Mouse (Mus musculus) lung, postnatal 36 days (tissue): ENCODE data around the gene Chrng.
A peak's percentile ranks its signal among the peaks of the same experiment; 100 is the strongest.

Source experiments
- DNase-seq: peaks from one replicate; pipeline ENCODE4 v3.0.0; 2022; ENCODE audit warnings: mixed read lengths

Chrng gene

GRCm38 (mm10) chr1:87200811-87201210 lies 3.6 kb upstream of the Chrng start:
- no peak for DNase-seq

GRCm38 (mm10) chr1:87201848-87202247 lies 2.6 kb upstream of the Chrng start:
- no peak for DNase-seq

- DNase-seq, result no peak
Measured at GRCm38 (mm10) chr1:87203779-87204178, 678 bp upstream of the Chrng start.

GRCm38 (mm10) chr1:87205038-87205437 lies 581 bp downstream of the Chrng start:
- DNase-seq, result no peak

DNA sequence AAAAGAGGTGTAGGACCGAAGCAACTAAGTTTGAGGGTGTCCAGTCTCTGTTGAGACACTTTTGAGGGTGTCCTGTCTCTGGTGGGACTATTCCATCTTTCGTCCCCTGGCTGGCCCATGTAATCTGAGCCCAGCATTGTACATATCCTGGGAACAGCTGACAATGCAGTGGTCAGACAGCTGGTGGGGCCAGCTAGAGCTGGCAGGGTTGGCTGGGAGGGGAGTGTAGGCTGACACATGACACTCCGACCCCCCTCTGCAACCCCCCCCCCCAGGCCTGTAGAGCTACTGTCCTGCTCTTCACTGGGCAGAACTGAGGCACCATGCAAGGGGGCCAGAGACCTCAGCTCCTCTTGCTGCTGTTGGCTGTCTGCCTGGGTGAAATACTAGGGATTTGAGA lies 1.0 kb downstream of the Chrng start:
- DNase-seq, result no peak

DNA sequence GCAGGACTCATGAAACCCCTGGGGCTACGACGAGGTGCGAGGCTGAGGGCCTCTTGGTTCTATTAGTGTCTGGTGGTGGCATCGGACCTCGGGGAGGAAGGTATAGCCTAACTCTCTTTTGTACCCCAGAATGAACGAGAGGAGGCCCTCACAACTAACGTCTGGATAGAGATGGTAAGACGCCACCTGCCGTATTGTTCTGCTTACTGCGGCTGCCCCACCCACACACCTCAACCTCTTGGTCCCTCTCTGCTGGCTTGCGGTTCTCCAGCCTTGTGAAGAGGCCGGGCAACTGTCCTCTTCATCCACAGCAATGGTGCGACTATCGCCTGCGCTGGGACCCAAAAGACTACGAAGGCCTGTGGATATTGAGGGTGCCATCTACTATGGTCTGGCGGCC lies 1.9 kb downstream of the Chrng start:
- DNase-seq, result no peak

DNA sequence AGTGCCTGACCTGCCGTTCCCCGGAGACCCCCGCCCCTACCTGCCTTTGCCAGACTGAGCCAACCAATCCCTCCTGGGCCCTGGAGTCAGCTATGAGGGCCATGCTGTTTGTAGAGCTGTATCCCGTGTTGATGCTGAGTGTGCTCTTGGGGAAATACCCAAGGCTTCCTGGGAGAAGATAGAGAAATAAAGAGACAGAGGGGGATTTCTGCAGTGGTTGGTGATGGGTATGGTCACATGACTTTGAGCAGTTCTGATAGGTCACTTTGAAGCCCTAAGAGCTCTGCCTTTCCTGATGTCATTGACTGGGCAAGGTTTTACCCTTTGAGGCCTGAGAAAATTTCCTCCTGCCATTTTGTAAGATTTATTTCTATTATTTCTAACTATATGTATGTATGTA lies 7.0 kb downstream of the Chrng start:
- no peak for DNase-seq

- peak; percentile 96 for DNase-seq
Measured at GRCm38 (mm10) chr1:87213735-87214704, 9.6 kb downstream of the Chrng start, which contains the start of gene Eif4e2. Eif4e2 (plus strand) TSS chr1:87213914.

GRCm38 (mm10) chr1:87214748-87215147 lies 10.3 kb downstream of the Chrng start:
- peak; percentile 8 for DNase-seq

DNA sequence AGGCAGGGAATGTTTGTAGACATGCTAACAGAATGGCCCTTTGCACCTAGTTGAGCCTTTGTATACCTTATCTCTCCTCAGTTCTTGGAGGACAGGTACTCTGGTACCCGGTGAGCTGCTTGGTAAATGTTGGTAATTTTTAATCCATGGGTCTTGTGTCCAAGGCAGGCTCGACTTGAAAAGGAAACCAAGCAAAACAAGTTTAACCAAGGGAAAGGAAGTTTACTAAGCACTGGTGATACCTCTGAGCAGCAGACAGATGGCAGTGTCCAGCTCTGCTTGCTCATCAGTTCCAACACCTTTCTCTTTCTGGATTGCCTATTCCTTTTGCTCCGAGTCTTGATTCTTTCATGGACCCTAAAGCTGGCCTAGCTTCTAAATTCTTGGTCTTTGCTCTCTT lies 13.5 kb downstream of the Chrng start:
- peak; percentile 8 for DNase-seq

- DNase-seq, result no peak
Measured at GRCm38 (mm10) chr1:87225739-87226138, 21.3 kb downstream of the Chrng start.

GRCm38 (mm10) chr1:87226409-87227159 lies 22.1 kb downstream of the Chrng start:
- no peak for DNase-seq

- no peak for DNase-seq
Measured at GRCm38 (mm10) chr1:87227160-87227550, 22.7 kb downstream of the Chrng start.

DNA sequence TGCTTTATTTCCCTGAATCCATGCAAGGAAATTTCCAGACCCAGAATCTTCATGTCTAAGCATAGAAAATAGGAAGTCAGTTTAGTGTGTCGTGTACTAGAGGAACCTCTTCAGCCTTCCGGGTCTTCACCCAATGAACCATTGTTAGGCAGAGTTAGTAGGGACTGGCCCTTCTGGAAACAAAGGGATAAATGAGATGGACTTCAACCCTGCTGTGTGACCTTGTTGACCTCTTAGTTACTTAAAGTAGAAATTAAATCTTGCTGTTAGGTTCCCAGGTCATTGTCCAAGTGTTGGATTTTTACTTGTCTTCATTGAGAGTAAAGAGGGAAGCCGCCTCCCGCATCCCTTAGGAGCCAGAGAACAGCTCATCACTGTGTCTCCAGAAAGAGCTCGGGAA lies 26.1 kb downstream of the Chrng start:
- DNase-seq, result no peak

DNA sequence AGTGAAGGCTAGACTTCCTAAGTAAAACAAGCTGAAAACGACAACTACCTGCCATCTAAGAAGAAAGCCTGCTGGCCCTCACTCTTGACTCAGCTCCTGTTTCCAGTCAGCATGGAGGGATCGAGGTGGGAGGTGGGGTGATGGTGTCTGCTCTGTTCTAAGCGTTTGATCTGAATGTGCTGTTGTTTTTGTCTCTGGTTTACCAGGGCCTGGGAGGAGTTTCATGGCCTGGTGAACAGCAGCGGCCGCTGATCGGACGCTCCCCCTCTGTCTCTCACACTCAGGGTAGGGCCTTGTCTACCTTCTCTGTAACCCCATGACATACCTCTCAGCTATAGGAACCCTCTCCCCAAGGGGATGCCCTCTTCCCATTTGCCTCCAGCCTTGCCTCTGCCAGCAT lies 27.7 kb downstream of the Chrng start:
- DNase-seq, result no peak

DNA sequence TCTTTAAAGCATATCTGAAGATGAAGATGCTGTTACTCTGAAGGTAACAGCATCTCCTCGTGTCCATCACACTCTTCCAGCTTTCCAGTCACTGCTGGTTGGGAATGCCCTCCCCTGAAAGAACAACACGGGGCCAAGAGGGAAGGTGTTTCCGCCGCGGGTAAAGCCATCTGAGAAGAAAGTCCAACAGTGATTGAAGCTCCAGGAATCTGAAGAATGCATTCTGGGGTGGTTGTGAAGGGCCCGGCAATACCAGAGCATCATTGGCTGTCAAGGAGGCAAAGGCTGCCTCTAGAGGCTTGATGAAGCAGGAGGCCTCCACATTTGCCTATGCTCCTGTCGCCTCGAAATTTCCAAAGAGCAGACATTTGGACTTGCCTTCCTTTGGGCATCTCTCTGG lies 34.6 kb downstream of the Chrng start:
- no peak for DNase-seq

DNA sequence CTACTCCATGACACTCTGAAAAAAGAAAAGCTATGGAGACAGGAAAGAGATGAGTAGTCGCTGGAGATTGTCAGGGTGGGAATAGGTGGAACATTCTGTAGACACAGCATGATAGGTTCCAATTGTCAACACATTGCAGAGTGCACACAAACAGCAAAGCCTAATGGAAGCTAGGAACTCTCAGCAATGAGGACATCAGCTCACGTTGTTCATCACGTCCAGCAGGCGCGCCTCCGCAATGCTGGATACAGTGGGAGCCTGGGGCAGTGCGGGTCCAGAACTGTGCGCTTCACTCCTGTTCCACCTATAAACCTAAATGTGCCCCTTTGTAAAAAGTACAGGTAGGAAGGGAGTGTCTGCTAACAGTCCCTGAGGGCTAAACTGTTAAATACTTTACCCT lies 38.6 kb downstream of the Chrng start:
- DNase-seq, result no peak

DNA sequence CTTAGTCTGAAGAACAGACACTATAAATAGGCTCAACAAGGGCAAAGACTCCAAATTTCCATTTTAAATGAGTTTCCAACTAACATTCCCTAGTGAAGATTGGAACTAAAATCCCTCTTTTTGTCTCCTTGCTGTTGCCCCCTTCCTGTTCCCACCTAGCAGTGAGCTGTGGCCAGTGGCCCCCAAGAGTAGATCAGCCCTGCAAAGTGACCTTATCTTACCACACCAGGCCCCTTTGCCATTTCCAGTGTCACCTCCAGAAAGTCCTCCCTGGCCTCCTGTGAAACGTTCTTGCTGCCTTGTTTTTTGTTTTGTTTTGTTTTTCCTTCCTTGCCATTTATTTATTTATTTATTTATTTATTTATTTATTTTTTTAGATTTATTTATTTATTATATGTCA lies 41.0 kb downstream of the Chrng start:
- DNase-seq, result no peak

DNA sequence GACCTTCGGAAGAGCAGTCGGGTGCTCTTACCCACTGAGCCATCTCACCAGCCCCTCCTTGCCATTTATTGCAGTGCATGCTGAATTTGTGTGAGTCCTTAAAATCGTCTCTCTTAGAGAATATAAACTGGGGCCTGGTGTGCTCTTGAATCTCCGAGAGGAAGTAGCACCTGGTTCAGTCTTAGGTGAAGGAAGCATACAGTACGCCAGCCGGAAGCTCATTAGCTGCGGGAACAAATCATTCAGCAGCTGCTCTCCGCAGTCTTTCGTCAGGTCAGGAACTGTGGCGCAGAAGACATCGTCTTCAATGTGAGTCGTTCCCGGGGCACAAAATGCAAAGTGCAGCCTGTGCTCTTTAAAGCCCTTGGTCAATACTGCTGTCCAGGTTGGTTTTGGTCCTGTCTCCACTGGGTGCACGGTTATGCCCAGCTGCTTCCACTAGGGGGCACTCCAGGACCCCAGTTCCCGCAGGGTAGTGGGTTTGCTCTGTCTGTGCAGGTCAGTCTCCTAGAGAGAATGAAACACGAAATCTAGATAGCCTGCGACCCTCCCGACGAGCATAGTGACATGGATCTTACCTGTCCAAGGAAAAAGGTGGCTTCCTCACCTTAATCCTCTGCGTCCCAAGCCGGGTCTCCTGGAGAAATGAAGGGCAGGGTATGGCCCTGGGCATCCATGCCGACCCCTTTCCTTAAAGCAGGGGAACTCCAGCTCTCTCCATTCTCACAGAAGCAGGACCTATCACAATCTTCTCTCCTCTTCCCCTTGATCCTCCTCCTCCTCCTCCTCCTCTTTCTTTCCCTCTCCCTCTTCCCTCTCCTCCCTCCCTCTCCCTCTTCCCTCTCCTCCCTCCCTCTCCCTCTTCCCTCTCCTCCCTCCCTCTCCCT lies 41.7 kb downstream of the Chrng start:
- DNase-seq, result peak; percentile 72

DNA sequence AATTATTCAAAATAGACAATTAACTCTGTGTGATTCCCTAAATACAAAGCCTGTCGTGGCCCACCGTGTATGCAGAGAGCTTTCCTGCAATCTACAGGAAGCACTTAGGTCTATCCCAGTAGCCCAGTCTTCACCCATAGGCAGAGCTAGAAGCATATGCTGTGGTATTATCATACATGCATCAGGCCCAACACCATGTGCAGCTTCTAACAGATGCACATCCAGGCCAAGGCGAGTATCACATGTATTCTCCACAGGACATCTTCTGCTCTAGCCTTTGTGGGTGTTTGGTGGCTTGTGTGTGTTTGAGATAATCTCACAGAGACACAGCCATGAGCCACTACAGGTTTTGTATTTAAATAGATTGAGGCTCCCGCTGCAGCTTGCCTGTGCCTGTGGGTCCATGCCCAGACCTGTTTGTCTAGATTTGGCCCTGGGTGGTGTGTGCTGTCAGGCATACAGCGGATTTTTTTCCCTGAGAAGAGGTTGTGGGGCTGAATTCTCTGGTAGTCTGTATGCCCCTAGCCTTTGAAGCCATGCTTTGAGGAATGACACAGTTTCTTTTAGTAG lies 47.7 kb downstream of the Chrng start:
- no peak for DNase-seq

GRCm38 (mm10) chr1:87255173-87255572 lies 50.7 kb downstream of the Chrng start:
- no peak for DNase-seq

DNA sequence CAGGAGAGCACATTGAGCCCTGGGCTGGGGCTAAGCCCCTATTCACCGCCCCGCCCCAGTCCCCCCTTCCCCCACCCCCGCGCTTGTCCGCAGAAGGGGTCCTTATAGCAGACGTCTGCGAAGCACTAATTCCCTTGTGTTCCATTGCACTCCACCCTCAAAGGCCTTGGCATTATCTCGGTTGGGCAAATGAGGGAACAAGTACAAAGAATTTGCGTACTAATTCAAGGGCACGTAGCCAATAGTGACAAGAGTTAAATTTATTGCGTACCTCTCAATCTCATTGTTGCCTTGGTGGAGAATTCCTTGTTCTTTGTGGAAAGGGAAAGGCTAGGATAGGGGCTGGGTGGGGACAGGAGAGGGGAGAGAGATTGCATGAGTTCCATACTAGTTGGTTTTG lies 53.2 kb downstream of the Chrng start:
- no peak for DNase-seq

DNA sequence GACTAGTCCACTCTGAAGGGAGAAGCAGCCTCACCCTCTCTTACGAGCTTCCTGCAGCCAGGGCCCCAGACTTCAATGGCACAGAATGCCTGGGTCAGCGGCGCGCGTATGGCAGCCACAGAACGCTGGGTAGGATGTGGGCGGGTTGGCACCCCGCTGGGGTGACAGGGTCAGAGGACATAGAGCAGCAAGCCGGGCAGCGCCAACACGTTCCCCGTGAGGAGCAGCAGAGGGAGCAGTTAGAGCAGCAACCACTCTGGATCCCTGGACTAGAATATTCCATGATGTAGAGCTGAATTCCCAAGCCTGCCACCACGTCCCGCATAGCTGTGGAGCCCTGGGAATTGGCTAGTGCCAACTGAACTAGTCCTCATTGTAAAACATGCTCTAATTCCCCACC lies 54.0 kb downstream of the Chrng start:
- no peak for DNase-seq
